Mouse (Mus musculus) ES-E14 (cell line): ENCODE data around the gene Gm42791.

Experiments
- CHD2 ChIP-seq: IDR thresholded peaks from 2 replicates; pipeline ENCODE4 v1.6.1; 2014; ENCODE audit warnings: mild to moderate bottlenecking, low read depth, low read length, inconsistent platforms
- HCFC1 ChIP-seq: IDR thresholded peaks from 2 replicates; pipeline ENCODE4 v1.6.1; 2012; ENCODE audit warnings: low read length, inconsistent platforms, borderline replicate concordance; ENCODE audit not compliant: insufficient read depth
- MAFK ChIP-seq: IDR thresholded peaks from 2 replicates; pipeline ENCODE4 v1.6.1; 2014; ENCODE audit warnings: mild to moderate bottlenecking, low read depth, low read length, inconsistent platforms; ENCODE audit not compliant: insufficient read depth
- ZC3H11A ChIP-seq: IDR thresholded peaks from 2 replicates; pipeline ENCODE4 v1.6.1; 2012; ENCODE audit warnings: low read depth, mild to moderate bottlenecking, inconsistent platforms, low read length, borderline replicate concordance
- ZNF384 ChIP-seq: IDR thresholded peaks from 2 replicates; pipeline ENCODE4 v1.6.1; 2012; ENCODE audit warnings: low read depth, low read length, inconsistent platforms

GRCm38 (mm10) chr5:149017666-149018415 is 22.9 kb upstream of the Gm42791 start:
- TF ChIP-seq MAFK (no peak), HCFC1 (no peak), CHD2 (no peak), ZC3H11A (no peak), ZNF384 (no peak)
